Mouse (Mus musculus): ENCODE results near the gene Mff. TPM values are rescaled to one million over a fixed set of nuclear protein-coding genes. Genes with fewer than 3 reads are reported as not detected.

Gene Mff
- total RNA-seq, 2 experiments from 2014 or later, result 121 to 123 TPM

Other genes starting within 250 kb of the Mff start
- 1 to 10 TPM; 1.6 to 1.7 TPM for gene Col4a4, start 138.0 kb upstream of the Mff start, total RNA-seq (2021)
- gene Col4a3, start 138.0 kb upstream of the Mff start, total RNA-seq (2021), result 1 to 10 TPM; 1.0 to 1.3 TPM
- gene Tm4sf20, start 43.6 kb downstream of the Mff start, total RNA-seq (2021), result not detected
- gene Gm47791, start 46.4 kb downstream of the Mff start, total RNA-seq (2021), result not detected
- gene Agfg1, start 114.6 kb downstream of the Mff start, total RNA-seq (2021), result 10 to 100 TPM; 23.3 to 24.9 TPM
- not detected for gene A030005L19Rik, start 188.4 kb downstream of the Mff start, total RNA-seq (2021)
- not detected for gene A030014E15Rik, start 200.0 kb downstream of the Mff start, total RNA-seq (2021)
- not detected for gene Gm6217, start 206.5 kb downstream of the Mff start, total RNA-seq (2021)
- gene A030003K21Rik, start 218.5 kb downstream of the Mff start, total RNA-seq (2021), result not detected
- gene Gm7544, start 231.1 kb downstream of the Mff start, total RNA-seq (2021), result not detected
- gene Gm47955, start 235.4 kb downstream of the Mff start, total RNA-seq (2021), result not detected